Mouse (Mus musculus): ENCODE measurements around the gene Ifitm5. TPM values are rescaled to one million over a fixed set of nuclear protein-coding genes. Genes with fewer than 3 reads are reported as not detected.

Ifitm5 gene
- polyA plus RNA-seq (2021; fragmentation: Nextera tagmentation) = not detected in 2 replicates
- long read RNA-seq, experiment 1 = 0 reads
- long read RNA-seq, experiment 2 = 0 reads

DNA sequence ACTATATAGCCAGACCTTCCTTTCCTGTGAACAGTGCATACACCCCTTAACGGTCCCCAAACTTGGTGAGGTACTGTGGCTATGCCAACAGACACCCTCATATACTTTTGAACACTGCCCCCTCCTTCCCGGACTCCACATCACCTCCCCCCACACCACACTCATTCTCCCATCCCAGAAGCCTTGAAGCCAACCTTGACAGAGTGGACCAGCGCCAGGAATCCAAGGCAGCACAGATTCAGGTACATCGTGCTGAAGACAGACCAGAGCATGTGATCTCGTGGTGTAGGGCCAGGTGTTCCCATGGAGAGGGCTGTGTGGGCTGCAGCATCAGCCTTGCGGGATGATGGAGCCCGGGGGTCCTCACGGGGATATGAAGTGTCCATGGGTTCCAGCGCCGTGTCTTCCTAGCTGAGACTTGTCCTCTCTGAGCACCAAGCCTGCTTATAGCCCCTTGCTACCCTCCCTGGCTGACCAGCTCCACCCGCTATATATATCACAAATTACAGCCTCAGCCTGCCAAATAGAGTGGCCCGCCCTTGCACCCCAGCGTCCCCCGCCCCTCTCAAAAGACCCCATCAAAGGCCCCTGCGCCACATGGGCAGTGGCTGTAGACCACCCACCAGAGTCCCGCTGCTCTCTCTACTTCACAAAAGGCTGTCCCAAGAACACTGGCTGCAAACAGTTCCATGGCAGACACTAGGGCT, at the start of gene Ifitm5:
TSS of gene Ifitm5 (minus strand) at position 468 of the 707 bp plus-strand sequence.

DNA sequence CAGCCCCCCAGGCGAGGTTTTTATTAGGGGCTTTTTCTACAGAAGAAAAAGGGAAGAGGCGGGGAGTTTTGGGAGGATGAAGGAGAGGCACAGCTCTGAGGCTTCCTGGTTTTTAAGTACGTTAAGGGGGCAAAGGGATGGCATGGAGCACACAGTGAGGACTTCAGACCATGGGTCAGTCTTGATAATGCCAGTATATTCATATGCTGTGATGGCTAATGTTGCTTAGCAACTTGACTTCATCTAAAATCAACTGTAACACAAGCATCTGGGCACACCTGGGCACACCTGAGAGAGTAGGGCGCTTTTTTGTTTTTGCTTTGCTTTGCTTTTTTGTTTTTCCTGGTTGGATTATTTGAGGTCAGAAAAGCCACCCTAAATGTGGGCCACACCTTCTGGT, 16.8 kb upstream of the Ifitm5 start, which contains the start of gene Ifitm1:
TSS of gene Ifitm1 (plus strand) at position 301 of the 400 bp plus-strand sequence.

DNA sequence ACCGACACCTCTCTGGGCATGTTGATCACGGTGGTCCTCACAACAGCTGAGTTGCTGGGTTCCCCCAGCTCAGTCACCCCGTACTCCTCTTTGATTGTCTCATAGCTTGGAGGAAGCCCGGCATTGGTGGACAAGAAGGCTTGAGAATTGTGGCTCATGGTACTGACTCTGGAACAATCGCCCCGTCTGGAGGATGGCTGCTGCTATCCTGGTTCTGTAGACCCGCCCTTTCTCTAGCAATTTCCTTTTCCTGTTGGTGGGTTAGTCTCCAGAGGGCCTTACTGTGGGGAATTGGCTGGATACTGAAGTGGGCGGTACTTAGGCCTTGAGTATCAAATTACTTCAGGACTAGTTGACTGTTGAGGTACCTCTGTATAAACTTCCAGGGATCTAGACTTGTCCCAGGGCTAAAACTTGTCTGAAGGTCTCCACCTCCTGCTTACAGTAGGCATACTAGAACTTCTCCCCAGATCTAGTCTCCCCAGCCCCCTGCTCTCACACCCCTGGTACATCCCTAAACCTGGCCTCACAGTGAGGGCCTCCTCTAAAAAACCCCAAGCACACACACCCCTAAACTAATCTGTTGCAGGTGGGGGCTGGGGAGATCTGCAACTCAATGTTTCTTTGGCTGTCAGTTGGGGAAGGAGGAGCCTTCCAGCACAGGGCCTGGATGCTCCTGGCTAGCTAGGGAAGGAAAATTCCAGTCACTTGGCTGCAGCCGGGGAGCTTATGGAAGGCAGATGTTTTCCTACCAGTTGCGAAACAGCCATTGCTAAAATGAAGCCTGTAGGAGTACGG, 5.9 kb upstream of the Ifitm5 start, which contains the start of the genes Gm45717 and Ifitm2:
TSS of gene Gm45717 (minus strand) at position 180 of the 798 bp plus-strand sequence.
TSS of gene Ifitm2 (minus strand) at position 230 of the 798 bp plus-strand sequence.

DNA sequence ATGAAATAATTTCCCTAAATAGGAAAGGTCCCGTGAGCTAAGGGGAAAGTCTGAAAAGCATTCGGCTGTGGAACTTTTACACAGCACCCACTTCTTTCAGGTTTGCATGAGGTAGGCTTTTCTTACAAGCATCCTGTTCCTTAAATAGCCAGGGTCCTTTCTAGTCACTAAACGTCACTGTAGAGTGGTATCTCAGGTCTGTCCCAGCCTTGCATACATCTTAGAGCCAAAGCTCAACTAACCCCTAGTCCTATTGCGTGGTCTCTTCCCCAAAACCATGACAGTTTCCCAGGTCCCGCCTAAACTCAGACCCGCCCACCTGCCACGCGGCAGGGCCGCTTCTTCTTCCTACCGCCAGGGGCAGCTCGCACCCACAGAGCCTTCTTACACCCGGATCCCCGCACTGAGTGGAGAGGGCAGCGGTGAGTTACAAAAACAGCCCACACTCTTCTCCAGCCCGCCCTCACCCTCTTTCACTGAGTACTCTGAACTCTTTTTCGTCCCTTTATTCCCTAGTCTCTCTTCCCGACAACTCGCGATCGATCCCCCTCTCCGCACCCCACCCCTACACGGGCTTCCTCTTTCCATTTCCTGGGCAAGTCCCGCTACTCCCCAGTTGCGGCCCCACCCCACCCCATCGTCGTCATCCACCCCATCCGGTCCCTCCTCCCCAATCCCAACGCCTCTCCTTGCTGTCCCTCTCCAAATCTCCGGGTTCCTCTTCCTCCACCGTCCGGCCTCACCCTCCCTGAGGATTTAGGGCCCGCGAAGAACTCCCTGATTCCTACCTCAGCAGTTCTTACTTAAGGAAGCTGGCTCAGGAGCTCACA, 8.7 kb downstream of the Ifitm5 start, which contains the start of gene Pgghg:
TSS of gene Pgghg (plus strand) at position 170 of the 830 bp plus-strand sequence.

DNA sequence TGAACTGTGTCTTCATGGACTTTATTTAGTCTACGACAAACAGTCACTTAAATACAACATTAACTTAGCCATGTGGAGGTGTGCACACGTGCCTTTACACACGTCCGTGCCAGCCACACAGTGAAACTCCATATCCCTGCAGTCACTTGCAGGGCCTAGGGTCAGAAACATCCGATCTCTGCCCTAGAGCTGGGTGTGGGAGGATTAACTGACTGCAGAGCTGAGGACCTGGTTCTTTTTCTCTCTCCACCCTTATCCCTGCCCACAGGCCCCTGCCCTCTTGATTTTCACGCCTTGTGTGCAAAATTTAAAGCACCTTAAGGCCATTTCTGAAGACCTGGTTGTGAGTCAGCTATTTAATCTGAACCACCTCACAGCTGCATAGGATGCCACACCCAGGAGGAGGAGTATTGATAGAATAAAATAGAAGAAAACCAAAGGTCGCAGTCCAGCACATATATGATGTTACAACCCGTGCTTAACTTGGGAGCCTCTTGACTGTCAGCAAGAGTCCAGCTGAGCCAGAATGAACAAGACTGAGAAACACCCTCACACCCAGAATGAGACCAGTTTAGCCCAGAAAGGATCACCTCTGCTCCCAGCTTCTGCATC, 29.6 kb downstream of the Ifitm5 start, which contains the start of gene Nlrp6:
TSS of gene Nlrp6 (plus strand) at position 485 of the 612 bp plus-strand sequence.

DNA sequence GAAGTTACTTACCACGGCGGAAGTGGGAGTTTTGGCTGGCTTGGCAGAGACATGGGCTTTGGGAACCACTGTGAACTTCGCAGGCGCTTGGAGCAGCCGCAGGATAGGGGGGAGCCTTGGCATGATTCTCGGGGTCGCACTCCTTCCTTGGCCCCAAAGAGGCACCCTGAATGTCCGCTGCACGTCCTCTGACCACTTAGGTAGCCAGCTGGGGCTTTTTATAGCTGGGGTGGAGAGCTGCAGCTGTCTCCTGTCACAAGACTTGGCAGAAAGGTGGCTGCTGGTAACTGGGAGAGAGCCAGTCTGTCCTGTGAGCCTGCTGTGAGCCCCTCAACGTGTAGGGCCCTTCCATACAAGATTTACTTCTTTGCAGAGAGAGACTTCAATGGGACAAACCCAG, 49.9 kb downstream of the Ifitm5 start, which contains the start of gene Cox8b:
TSS of gene Cox8b (minus strand) at position 227 of the 400 bp plus-strand sequence.

Other genes starting within 250 kb of the Ifitm5 start
- gene Cyp2e1, start 186.6 kb downstream of the Ifitm5 start, polyA plus RNA-seq (2021; fragmentation: Nextera tagmentation) = 0.65 and 1.8 TPM in 2 replicates
- 0.24 and 0.28 TPM in 2 replicates for gene Syce1, start 162.4 kb downstream of the Ifitm5 start, polyA plus RNA-seq (2021; fragmentation: Nextera tagmentation)
- 7.7 and 10.6 TPM in 2 replicates for gene Zfp941, start 128.1 kb downstream of the Ifitm5 start, polyA plus RNA-seq (2021; fragmentation: Nextera tagmentation)
- 2.4 and 3.5 TPM in 2 replicates for gene Urah, start 115.3 kb downstream of the Ifitm5 start, polyA plus RNA-seq (2021; fragmentation: Nextera tagmentation)
- 0.82 TPM in 1 of 2 replicates, not detected in the other for gene Scgb1c1, start 104.7 kb downstream of the Ifitm5 start, polyA plus RNA-seq (2021; fragmentation: Nextera tagmentation)
- not detected in 2 replicates for gene Odf3, start 102.5 kb downstream of the Ifitm5 start, polyA plus RNA-seq (2021; fragmentation: Nextera tagmentation)
- 3.0 TPM in 1 of 2 replicates, not detected in the other for gene Gm45785, start 94.0 kb downstream of the Ifitm5 start, polyA plus RNA-seq (2021; fragmentation: Nextera tagmentation)
- 52.9 and 59.6 TPM in 2 replicates for gene Ric8a, start 93.3 kb downstream of the Ifitm5 start, polyA plus RNA-seq (2021; fragmentation: Nextera tagmentation)
- gene Bet1l, start 92.7 kb downstream of the Ifitm5 start, polyA plus RNA-seq (2021; fragmentation: Nextera tagmentation) = 72.6 and 88.5 TPM in 2 replicates
- 96.9 and 105 TPM in 2 replicates for gene Psmd13, start 68.3 kb downstream of the Ifitm5 start, polyA plus RNA-seq (2021; fragmentation: Nextera tagmentation)
- 114 and 117 TPM in 2 replicates for gene Sirt3, start 68.0 kb downstream of the Ifitm5 start, polyA plus RNA-seq (2021; fragmentation: Nextera tagmentation)
- 2.6 and 126 TPM in 2 replicates for gene Cox8b, start 49.8 kb downstream of the Ifitm5 start, polyA plus RNA-seq (2021; fragmentation: Nextera tagmentation)
- 0.16 and 0.31 TPM in 2 replicates for gene Nlrp6, start 29.4 kb downstream of the Ifitm5 start, polyA plus RNA-seq (2021; fragmentation: Nextera tagmentation)
- gene Pgghg, start 8.9 kb downstream of the Ifitm5 start, polyA plus RNA-seq (2021; fragmentation: Nextera tagmentation) = 1.6 and 2.2 TPM in 2 replicates
- not detected in 2 replicates for gene Gm45717, start 5.6 kb upstream of the Ifitm5 start, polyA plus RNA-seq (2021; fragmentation: Nextera tagmentation)
- gene Ifitm2, start 5.7 kb upstream of the Ifitm5 start, polyA plus RNA-seq (2021; fragmentation: Nextera tagmentation) = 51.2 and 53.5 TPM in 2 replicates
- gene Ifitm1, start 16.9 kb upstream of the Ifitm5 start, polyA plus RNA-seq (2021; fragmentation: Nextera tagmentation) = 4.4 and 5.5 TPM in 2 replicates
- 59.4 and 78.8 TPM in 2 replicates for gene Ifitm3, start 60.5 kb upstream of the Ifitm5 start, polyA plus RNA-seq (2021; fragmentation: Nextera tagmentation)
- 0.31 TPM in 1 of 2 replicates, not detected in the other for gene Ifitm6, start 67.6 kb upstream of the Ifitm5 start, polyA plus RNA-seq (2021; fragmentation: Nextera tagmentation)
- gene Gm17387, start 78.8 kb upstream of the Ifitm5 start, polyA plus RNA-seq (2021; fragmentation: Nextera tagmentation) = not detected in 2 replicates
- 16.5 and 19.8 TPM in 2 replicates for gene B4galnt4, start 110.8 kb upstream of the Ifitm5 start, polyA plus RNA-seq (2021; fragmentation: Nextera tagmentation)
- gene Pkp3, start 127.9 kb upstream of the Ifitm5 start, polyA plus RNA-seq (2021; fragmentation: Nextera tagmentation) = 0.25 and 0.46 TPM in 2 replicates
- gene Sigirr, start 150.3 kb upstream of the Ifitm5 start, polyA plus RNA-seq (2021; fragmentation: Nextera tagmentation) = 1.5 and 1.6 TPM in 2 replicates
- 0.04 TPM in 1 of 2 replicates, not detected in the other for gene Ano9, start 167.5 kb upstream of the Ifitm5 start, polyA plus RNA-seq (2021; fragmentation: Nextera tagmentation)
- gene Ptdss2, start 172.1 kb upstream of the Ifitm5 start, polyA plus RNA-seq (2021; fragmentation: Nextera tagmentation) = 38.2 and 41.7 TPM in 2 replicates
- gene Rnh1, start 222.6 kb upstream of the Ifitm5 start, polyA plus RNA-seq (2021; fragmentation: Nextera tagmentation) = 64.0 and 68.9 TPM in 2 replicates
- gene Hras, start 243.7 kb upstream of the Ifitm5 start, polyA plus RNA-seq (2021; fragmentation: Nextera tagmentation) = 44.0 and 48.3 TPM in 2 replicates
- 3.0 and 3.7 TPM in 2 replicates for gene Lrrc56, start 243.9 kb upstream of the Ifitm5 start, polyA plus RNA-seq (2021; fragmentation: Nextera tagmentation)

Data from layer of hippocampus, adult 6 months (tissue).